Mouse (Mus musculus) thymus, postnatal 25 days (tissue): ENCODE measurements around the gene Cyb5r2.

Source experiments
- DNase-seq: peaks from one replicate; pipeline ENCODE4 v3.0.0; 2022

Cyb5r2 gene

DNA sequence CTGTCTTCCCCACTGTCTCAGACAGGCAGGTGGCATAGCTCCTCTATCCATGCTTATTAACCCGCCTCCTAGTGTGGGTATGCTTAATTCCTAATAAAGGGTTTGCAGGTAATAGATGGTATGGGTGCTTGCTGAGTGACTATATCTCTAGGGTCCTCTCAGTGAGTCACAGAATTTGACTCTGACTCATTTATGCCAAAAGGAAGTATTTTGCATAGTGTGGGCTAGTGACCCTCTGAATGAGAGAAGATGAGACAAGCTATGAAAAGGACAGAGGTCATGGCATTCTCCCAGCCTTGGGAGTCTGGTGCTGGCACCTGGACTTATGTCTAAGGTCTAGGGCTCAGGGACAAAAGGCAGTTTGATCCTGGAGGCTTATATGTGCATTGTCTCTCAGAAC, 37.1 kb downstream of the Cyb5r2 start:
- DNase-seq: no peak

DNA sequence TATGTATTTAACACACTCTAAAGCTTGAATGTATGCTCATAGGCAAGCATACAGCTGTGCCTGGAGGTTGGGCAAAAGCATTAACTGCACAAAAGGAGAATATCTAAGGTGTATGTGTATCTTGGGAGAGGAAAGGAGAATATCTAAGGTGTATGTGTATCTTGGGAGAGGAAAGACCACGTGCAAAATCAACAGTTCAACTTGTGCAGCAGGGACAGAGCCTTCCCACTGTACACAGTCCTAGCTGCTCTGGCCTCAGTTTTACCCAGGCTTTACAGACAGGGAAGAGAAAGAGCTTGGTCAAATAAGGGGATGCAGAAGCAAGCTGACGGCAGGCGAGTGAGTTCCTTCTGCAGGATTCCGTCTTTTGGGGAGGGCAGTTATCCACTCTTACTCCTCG, 43.8 kb downstream of the Cyb5r2 start:
- DNase-seq: no peak

- DNase-seq: no peak
These were observed 45.1 kb downstream of the Cyb5r2 start for GRCm38 (mm10) chr7:107712743-107713142.

DNA sequence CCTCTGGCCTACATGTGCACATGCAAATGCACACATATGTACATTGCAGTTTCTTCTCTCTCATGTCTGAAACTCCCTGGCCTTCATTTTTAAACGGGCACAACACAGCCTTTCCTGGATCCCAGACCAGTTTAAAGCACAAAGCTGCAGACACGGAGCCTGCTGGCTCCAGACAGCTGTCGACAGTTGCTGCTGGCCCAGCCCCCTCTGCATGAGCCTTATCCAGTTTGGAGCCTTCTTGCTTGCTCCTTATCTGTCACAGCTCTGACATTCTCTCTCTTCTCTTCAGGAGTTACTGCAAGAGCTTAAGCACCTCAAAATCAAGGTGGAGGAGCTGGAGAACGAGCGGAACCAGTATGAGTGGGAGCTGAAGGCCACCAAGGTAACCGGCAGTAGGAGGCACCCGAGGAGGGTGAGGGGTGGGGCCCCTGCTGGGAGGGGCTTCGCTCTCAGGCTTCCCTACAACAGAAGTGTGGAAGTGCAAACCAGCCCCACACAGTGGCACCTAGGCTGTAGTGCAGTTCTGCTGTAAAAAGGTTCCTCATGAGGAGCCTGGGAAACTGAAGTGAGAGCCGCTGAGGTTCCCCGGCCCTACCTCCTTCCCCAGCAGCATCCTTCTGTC, 49.2 kb downstream of the Cyb5r2 start:
- peak; percentile 91 for DNase-seq

GRCm38 (mm10) chr7:107707650-107708049, 50.2 kb downstream of the Cyb5r2 start:
- peak; percentile 85 for DNase-seq

GRCm38 (mm10) chr7:107705941-107706340, 51.9 kb downstream of the Cyb5r2 start:
- DNase-seq: no peak

DNA sequence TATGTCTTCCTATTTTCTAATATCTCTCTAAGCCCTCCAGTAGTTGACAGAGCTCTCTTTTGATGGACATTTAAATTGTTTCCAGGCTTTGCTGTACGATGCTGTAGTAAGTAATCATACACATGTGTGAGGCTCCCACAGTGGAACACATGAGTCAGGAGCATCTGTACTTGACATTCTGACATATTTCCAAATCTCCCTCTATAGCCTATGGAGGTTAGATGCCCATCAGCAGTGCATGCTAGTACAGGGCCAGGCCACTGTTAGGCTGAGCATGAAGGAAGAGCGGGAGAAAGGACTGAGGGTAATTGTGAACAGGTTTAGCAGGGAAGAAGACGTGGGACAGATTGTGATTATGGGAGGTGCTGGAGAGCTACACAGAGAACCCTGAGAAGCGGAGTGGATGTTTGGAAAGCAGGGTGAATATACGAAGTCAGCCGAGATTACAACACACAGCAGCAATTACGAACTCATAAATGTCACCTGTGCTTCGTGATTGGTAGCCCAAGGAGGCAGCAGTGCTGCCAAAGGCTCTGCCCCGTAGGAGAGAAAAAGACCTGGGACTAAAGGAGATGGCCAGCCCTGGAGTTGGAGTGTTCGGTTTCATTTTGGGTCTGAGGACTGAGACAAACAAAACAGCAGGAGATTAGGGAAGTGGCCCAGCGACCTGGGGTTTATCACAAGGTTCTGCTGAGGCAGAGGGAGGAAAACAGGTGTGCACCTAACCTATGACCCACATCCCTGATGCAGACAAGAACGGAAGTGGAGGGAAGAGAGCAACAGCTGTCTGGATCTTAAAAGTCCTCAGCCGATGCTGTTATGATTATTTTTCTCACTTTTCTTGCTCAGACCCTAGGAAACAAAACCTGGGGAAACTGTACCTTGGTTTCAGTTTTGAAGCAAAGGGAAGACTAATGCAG, 55.1 kb downstream of the Cyb5r2 start:
- peak; percentile 50 for DNase-seq

DNA sequence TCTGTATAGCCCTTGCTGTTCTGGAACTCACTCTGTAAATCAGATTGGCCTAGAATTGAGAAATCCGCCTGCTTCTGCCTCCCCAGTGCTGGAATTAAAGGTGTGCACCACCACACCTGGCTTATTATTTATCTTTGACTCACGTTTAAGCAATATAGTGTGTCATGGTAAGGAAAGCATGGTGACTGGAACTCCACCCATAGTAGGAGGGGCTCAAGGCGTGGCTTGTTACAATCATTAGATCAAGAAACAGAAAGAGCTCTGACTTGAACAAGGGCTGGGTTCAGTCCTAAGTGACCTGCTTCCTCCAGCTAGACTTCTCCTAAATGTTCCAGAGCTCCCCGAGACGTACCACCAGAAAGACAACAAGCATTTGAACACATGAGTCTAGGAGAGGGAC, 57.2 kb downstream of the Cyb5r2 start:
- DNase-seq: no peak

- DNase-seq: no peak
These were observed 57.9 kb downstream of the Cyb5r2 start for GRCm38 (mm10) chr7:107699926-107700325.
